Mouse (Mus musculus) heart, adult 2 months (tissue): ENCODE measurements around the gene Papss2. TPM values are rescaled to one million over a fixed set of nuclear protein-coding genes. Genes with fewer than 3 reads are reported as not detected.

ENCODE experiments used
- DNase-seq, 2 experiments: peaks; one replicate each; pipeline ENCODE4 v3.0.0; 2021
- H3K27ac ChIP-seq: fragments of 200-600 bp; 2 replicates; pipeline ENCODE4 v1.8.1; 2022
- H3K27me3 ChIP-seq: fragments of 200-500 bp; 2 replicates; pipeline ENCODE4 v1.6.1; 2012; ENCODE audit warnings: mild to moderate bottlenecking, low read length, inconsistent platforms, mixed read lengths; ENCODE audit not compliant: control insufficient read depth, insufficient read depth
- H3K36me3 ChIP-seq: fragments of 200-500 bp; 2 replicates; pipeline ENCODE4 v1.6.1; 2012; ENCODE audit warnings: low read length, inconsistent platforms; ENCODE audit not compliant: control insufficient read depth, insufficient read depth
- H3K4me1 ChIP-seq: fragments of 200-500 bp; 2 replicates; pipeline ENCODE4 v1.6.1; 2011; ENCODE audit warnings: low read length; ENCODE audit not compliant: control insufficient read depth, insufficient read depth
- H3K4me3 ChIP-seq: fragments of 200-600 bp; 2 replicates; pipeline ENCODE4 v1.8.1; 2022
- H3K79me2 ChIP-seq: fragments of 200-500 bp; replicated peaks from 2 replicates; pipeline ENCODE4 v1.6.1; 2012; ENCODE audit warnings: mild to moderate bottlenecking, inconsistent platforms, low read length, moderate library complexity, mixed read lengths; ENCODE audit not compliant: control insufficient read depth, insufficient read depth
- H3K9ac ChIP-seq: fragments of 200-500 bp; 2 replicates; pipeline ENCODE4 v1.6.1; 2012; ENCODE audit warnings: low read depth, mild to moderate bottlenecking, control low read depth, inconsistent platforms, low read length, mixed read lengths
- CTCF ChIP-seq: fragments of 200-600 bp; IDR thresholded peaks from 2 replicates; pipeline ENCODE4 v1.8.1; 2022; ENCODE audit warnings: antibody characterized with exemption, mild to moderate bottlenecking, moderate library complexity
- EP300 ChIP-seq: fragments of 200-500 bp; IDR thresholded peaks from 2 replicates; pipeline ENCODE4 v1.6.1; 2011; ENCODE audit warnings: low read depth, low read length, control low read depth; ENCODE audit not compliant: insufficient read depth
- POLR2A ChIP-seq: fragments of 200-500 bp; IDR thresholded peaks from 2 replicates; pipeline ENCODE4 v1.6.1; 2011; ENCODE audit warnings: mild to moderate bottlenecking, low read depth, low read length, control low read depth; ENCODE audit not compliant: insufficient read depth
- WGBS: fragments of 180-500 bp; shearing (Covaris S2); methylation state at CpG from one replicate; pipeline ENCODE4 v1.1.7; 2018; 5-methylcytosine and 5-hydroxymethylcytosine counted together
- intact Hi-C: fragments of 180-260 bp; cut with DNase I; formaldehyde crosslinking; loops from one replicate; pipeline ENCODE4 v1.15.1; 2025
- polyA plus RNA-seq: library from polyadenylated mRNA; depleted of rRNA; stranded (reverse); fragments of >200 nt; gene quantifications from 2 replicates; pipeline ENCODE4 v1.2.3, GENCODE M21; 2012
- total RNA-seq, 2 experiments: library from RNA; stranded (reverse); gene quantifications; 2 replicates each; pipeline ENCODE4 v1.2.3; 2021

Papss2 gene
- total and polyA plus RNA-seq, 3 experiments, result 6.2 to 14.0 (median 12.2) TPM

GRCm38 (mm10) chr19:32601033-32601770 is 5.6 kb downstream of the Papss2 start:
- no peak for TF ChIP-seq POLR2A
- no peak for TF ChIP-seq EP300
- no peak for TF ChIP-seq CTCF
- intact Hi-C loops, result no loop called here

DNA sequence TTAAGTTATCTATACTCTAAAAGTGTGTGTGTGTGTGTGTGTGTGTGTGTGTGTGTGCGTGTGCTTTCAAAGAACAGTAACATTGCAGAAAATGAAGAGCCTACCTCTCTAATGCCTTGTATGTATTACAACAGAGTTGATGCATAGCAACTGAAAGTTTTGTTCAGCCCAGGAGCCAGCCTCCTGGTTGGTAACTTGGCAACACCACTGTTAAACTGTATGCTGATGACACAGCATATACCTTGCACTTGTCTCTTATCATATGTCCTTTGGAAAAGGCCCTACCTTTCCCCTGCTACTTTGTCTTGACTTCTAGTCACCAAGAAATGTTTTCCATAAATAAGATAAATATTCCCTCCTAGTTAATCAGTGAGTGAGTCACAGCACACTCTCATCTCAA is 7.9 kb downstream of the Papss2 start:
- Histone ChIP-seq H3K79me2 (no peaks in the 10 kb centered on the region; the same call in 1 of the 2 replicates), H3K27me3 (no peaks in the 10 kb centered on the region), H3K36me3 (no peaks in the 10 kb centered on the region; the same call in 1 of the 2 replicates), H3K4me3 (no peak overlapping the region), H3K27ac (no peak overlapping the region), H3K9ac (no peak overlapping the region), H3K4me1 (peaks cover 7% of the 10 kb centered on the region)
- no peak for DNase-seq
- TF ChIP-seq CTCF (no peak), POLR2A (no peak), EP300 (no peak)
- WGBS, result 95% methylated on average over 1 of the region's 1 CpGs
- intact Hi-C loops, result no loop called here

More at GRCm38 (mm10) chr19:32601033-32601770, 5.6 kb downstream of the Papss2 start:
- WGBS, result 62% methylated on average over 6 of the region's 6 CpGs
- Histone ChIP-seq H3K27me3 (no peaks in the 10 kb centered on the region), H3K4me3 (no peak overlapping the region), H3K9ac (no peak overlapping the region), H3K4me1 (peaks cover 7% of the 10 kb centered on the region), H3K27ac (no peak overlapping the region), H3K36me3 (no peaks in the 10 kb centered on the region; the same call in 1 of the 2 replicates), H3K79me2 (no peaks in the 10 kb centered on the region)
- DNase-seq, result no peak

- intact Hi-C loops, result no loop called here
- Histone ChIP-seq H3K79me2 (no peaks in the 10 kb centered on the region; the same call in 1 of the 2 replicates), H3K27ac (no peak overlapping the region), H3K36me3 (no peaks in the 10 kb centered on the region; the same call in 1 of the 2 replicates), H3K9ac (no peak overlapping the region), H3K4me3 (no peak overlapping the region), H3K4me1 (peaks cover 7% of the 10 kb centered on the region), H3K27me3 (no peaks in the 10 kb centered on the region)
- 76% methylated on average over 8 of the region's 8 CpGs for WGBS
- DNase-seq, result no peak
- TF ChIP-seq POLR2A (no peak), CTCF (no peak), EP300 (no peak)
Observed at GRCm38 (mm10) chr19:32604127-32604526, 8.5 kb downstream of the Papss2 start.

DNA sequence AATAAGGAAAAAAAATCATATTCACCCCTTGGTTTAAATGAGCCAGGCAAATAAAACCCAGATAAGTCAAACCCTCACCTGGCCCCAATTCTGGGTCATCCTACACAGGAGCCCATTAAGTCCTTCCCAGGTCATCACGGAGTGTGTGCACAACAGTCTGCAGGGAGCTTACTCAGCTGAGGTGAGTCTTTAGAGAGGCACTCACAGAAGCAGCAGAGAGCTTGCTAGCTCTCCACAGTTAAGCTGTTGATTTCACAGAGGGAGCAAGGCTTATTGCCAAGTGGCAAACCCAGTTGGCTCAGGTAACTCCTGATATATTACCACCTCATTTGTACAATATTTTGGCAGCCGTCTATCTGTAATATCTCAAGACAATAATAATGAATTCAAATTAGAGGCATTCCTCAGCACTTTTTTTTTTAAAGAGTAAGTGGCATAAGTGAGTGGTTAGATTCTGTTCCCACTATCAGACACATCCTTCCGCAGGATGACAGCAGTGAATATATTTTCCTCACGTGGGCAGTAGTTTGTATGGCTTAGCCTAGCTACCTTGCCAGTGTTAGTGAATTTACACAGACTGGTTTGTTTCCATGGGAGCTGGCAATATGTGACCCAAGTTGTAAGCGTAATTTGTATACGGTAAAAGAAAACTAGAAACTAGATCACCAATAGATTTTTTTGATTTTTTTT is 9.1 kb downstream of the Papss2 start:
- Histone ChIP-seq H3K36me3 (no peaks in the 10 kb centered on the region), H3K9ac (no peak overlapping the region), H3K4me1 (peaks cover 7% of the 10 kb centered on the region), H3K27ac (no peak overlapping the region), H3K79me2 (no peaks in the 10 kb centered on the region; the same call in 1 of the 2 replicates), H3K27me3 (no peaks in the 10 kb centered on the region), H3K4me3 (no peak overlapping the region)
- TF ChIP-seq EP300, result no peak
- no peak for TF ChIP-seq POLR2A
- TF ChIP-seq CTCF, result no peak
- intact Hi-C loops, result no loop called here
- WGBS, result 77% methylated on average over 6 of the region's 6 CpGs
- no peak for DNase-seq

GRCm38 (mm10) chr19:32606227-32606827 is 10.7 kb downstream of the Papss2 start:
- intact Hi-C loops, result no loop called here
- DNase-seq, result no peak
- no peak overlapping the region for H3K27ac ChIP-seq
- no peak overlapping the region for H3K9ac ChIP-seq
- TF ChIP-seq POLR2A (no peak), EP300 (no peak), CTCF (no peak)
- no peaks in the 10 kb centered on the region for H3K36me3 ChIP-seq
- H3K4me1 ChIP-seq, result peaks cover 4% of the 10 kb centered on the region
- H3K27me3 ChIP-seq, result no peaks in the 10 kb centered on the region
- no peak overlapping the region for H3K4me3 ChIP-seq
- H3K79me2 ChIP-seq, result no peaks in the 10 kb centered on the region; the same call in 1 of the 2 replicates
- WGBS, result 80% methylated on average over 4 of the region's 4 CpGs
